Mouse (Mus musculus): ENCODE results near the gene Wdfy2.
"Not testable (repeated sequence)": the region's sequence is repeated elsewhere in the genome, so short reads cannot be mapped to it uniquely, and the experiment has no call there.

The Wdfy2 gene

DNA sequence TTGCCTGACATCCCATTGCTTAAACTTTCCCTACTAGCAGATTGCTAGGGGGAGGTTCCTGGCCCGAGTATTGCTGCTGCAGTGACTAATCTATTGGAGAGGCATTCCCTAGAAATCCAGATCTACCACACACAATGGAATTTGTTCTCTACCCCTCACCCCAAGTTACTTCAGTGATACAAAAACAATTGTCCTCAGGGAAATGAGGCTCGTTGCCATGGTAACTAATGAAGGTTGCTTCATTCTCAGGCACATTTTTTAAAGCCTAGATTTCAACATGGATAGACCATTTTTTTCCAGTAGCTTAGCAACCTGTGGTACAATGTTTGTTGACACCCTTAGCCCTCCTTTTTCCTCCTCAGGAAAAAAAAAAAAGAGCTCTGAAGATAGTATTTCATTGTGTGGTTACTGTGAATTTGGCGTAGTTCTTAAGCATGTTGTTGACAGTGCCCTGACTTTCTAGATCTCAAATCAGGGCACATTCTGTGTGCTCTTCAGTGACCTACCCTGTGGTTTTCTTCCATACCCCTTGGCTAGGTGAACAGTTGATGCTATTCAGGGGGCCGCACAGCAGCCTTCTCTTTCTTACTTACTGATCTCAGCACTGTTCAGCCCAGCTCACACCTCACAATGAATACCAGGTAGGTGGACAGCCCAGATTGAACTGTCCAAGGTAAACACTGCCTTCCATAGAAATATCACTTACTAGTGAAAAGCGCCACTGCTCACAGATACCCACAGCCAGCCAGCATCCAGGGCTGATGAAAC lies 42.8 kb downstream of the Wdfy2 start:
- no peak for DNase-seq

DNA sequence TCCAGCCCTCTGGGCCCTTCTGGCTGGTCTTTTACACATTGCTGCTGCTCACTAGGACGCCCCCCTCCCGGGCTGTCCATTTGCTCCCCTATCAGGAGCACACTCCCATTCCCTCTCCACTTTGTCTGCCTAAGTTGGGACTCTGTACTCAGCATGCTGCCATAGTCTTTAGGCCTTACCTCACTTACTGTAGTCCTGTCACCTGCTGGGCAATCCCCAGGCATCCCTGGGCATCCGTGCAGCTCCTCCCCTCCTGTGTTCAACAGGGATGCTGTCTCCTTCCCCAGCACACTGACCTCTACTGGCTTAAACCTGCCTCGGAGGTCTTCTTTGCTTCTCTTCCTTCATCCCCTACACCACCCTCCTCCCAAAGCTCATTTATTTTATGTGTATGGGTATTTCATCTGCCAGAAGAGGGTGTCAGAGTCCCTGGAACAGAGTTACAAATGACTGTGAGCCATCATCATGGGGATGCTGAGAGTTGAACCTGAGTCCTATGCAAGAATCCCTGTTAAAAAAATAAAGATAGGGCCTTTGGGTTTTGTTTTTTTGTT lies 44.7 kb downstream of the Wdfy2 start:
- peak in 1 of 2 experiments; percentile 35 for DNase-seq

DNA sequence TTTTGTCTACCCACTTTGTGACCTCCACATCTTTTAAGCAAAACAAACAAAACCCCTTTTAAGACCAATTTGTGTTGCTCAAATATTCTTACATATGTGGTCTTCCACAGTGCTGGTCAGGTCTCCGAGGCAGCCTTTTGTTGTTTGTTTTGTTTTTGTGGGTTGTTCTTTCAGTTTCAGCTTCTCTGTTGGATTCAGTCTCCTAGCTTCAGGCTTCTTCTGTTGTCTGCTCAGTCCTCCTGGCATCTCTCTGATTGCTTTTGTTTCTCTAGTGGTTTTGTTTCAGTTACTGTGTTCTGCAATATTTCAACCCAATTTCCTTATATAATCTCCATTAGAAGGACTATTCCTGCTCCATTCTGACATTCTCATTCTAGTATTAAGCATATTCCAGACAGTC lies 46.1 kb downstream of the Wdfy2 start:
- no peak for DNase-seq

DNA sequence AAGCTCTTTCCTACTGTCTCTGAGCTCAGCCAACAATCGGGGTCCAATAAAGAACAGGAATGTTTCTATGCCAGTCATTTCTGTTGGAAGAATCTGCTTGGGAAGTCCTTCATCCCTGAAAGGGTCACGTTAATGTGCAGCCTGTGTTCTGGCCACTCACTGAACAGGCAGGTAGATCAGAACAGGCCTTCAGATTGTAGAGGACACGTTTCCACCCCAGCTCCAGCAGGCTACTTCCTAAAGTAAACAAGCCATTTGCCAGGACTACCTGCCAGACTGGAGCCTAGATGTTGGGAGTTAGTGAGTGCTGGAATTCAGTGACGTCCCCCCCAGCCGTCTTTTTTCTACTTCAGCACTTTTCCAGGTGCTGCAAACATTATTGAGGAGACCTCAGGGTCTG lies 46.7 kb downstream of the Wdfy2 start:
- no peak for DNase-seq

DNA sequence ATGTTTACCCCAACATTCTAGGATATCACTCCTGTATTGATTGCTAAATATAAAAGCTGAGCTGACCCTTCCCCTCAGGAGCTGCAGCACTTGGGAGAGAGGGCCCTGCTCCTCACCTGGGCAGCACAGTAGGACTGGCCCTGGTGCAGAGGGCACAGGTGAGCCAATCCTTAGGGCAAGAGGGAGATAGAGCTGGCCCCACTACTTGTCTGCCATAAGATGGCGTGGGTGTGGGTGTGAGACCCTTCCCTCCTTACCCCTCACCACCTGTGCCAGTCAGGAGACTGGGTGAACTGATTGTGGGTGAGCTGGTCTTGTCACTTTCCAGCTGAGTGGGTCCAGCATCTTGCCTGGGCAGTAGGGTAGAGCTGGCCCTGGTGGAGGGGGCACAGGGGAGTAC lies 47.2 kb downstream of the Wdfy2 start:
- DNase-seq, result no peak

DNA sequence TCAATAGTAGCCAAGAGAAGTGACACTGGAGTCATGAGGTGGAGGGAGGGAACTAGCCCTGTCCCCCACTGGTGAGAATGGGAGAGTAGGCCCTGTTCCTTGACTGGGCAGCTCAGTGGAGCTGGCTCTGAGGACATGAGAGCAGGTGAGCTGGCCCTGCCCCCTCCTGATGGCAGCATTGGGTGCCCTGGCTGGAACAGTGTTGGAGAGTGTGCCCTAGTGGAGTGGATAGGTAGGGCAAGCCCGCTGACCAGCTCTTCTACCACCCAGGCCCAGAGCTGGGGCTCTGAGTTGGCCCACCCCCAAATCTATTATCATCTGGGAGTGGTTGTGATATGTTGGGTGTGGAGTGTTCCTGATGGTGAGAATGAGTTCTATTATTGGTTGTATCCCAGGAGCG lies 47.7 kb downstream of the Wdfy2 start:
- DNase-seq, result no peak

DNA sequence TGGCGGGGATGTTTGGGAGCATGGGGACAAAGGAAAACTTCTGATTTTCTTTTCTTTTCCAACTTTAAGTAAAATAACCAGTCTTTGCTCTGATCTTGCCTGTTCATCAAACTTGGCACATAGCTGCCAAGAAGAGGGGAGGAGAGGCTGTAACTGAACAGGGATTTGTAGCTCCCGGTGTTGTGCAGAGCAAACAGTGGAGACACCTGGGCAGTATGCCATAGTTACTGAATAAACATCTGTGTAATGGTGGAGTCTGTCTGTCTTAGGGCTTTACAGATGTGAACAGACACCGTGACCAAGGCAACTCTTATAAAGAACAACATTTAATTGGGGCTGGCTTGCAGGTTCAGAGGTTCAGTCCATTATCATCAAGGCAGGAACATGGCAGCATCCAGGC lies 53.9 kb downstream of the Wdfy2 start:
- no peak for DNase-seq

DNA sequence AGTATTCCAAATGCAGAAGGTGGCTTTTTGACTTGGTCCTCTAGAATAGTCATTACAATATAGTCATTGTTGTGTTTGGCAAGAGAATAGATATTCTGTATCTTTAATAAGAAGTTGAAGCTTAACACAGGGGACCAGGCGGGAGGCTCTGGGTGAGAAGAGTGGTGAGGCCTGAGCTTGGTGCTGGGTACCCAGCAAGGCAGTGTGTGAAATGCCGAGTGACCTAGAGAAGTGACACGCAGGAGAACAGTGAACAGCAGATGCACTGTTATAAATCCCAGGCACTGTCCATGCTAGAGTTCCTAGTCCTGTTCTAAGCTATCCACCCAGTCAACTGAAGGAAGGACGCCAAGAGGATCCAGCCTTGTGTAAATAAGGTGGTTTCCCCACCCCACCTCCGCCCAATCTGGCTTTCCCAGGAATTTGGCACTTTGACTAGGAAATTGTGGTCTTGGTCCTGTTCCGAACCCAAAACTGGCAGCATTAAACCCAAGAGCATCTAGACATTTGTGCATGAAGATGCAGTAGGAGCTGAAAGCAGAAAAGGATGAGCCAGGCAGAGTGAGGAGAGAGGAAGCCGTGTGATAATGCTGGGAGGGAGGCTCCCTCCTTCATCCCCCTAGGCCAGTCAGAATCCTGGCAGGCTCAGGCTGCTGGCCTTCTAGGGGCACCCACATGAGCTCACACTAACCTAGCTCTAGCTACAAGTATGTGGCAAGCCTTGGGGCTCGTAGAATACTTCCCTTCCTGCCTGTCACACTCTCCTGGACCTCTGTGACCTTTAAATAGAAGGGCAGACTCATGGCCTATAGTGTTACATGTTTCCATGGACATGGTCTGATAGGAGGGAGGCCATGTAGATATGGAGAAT lies 55.5 kb downstream of the Wdfy2 start:
- no peak for DNase-seq

DNA sequence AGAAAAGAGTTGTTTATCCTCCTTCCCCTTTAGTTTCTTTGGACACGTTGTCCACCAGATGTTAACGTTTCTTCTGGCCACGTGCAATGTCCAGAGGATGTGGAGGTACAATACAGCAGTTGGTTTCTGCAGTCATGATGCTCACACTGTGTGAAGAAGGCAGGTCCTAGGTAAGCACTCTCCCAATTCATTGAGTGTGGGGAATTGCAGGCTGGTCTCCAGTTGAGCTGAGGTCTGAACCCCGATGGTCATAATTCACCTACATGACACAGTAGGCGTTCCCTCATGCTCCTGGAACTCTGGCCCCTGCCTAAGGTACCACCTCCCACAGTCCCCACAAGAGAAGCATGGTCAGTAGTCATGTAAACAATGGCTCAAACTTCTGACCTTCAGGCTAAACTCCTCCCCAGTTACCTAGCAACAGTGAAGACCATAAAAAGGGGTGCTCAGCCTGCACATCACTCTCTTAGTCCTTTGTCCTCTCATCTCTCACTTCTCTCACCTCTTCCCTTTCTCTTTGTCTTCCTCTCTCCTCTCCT lies 56.2 kb downstream of the Wdfy2 start:
- not testable (repeated sequence) for DNase-seq

DNA sequence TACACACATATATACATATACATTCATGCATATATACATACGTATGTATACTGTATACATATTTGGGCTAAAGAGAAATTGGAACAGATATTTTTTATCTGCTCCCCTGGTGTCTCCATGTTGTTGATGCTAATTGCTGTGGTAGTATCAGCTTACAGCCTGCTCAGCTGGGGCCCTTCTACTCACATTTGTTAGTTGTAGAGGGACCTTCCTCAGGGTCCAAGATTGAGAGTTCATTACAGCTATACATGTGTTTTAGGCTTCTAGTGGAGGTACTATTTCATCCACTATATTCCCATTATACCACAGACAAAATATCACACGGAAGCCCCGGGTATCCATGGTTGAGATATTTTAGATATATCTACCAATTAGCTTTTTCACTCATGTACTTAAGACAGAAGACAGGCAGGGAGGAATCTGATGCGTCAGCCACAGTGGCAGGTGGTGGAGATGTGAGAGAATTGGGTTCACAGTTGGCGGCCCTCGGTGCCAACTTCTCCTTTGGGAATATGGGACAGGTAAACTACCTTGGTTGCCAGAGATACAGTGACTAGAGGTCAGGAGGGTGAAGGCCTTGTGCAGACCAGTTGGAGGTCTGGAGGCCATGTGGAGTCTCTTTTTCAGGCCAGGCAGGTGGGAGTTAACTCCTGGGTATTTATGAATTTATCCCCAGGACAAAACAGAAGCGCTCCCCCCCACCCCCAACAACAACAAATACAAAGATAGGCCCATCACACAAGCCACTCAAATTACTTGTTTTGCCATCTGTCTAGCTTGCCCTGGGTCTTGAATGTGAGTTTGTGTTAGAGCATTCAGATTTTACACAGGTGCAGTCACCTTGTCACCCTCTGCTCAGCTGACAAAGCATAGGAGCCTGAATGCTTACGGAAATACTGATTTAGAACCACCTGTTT lies 57.7 kb downstream of the Wdfy2 start:
- no peak for DNase-seq

DNA sequence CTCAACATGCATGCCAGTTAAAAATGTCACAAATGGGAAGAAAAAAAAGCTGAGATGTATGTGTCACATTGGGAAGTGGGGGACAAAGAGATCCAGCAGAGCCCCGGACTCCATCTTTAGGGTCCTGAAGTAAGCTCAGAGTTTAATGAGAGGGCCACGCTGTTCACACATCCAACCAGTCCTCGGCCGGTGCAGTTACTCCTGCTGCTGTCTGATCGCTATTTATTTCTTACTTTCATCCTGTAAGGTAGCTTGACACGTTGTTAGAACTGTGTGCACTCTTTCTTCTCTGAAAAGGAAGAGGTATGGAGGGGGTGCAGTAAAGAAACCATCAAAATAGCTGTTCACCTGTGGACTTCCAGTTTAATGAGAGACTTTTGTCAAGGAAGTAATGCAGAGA lies 60.6 kb downstream of the Wdfy2 start:
- no peak for DNase-seq

DNA sequence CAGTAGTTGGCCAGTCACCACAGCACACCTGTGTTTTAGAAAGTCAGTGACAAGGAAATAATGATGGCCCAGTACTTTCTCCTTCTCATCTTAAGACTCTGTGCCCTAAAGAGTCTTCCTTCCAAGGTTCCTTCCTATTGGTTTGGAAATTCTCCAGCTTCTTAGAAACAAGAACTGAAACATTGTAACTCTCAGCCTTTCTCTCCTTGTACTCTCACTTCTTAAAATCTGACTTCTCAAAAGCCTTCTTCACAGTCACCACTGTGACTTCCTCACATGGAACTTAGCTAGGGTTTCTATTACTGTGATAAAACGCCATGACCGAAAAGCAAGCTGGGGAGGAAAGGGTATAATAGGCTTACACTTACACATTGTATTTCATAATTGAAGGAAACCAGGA lies 70.4 kb downstream of the Wdfy2 start:
- no peak for DNase-seq

DNA sequence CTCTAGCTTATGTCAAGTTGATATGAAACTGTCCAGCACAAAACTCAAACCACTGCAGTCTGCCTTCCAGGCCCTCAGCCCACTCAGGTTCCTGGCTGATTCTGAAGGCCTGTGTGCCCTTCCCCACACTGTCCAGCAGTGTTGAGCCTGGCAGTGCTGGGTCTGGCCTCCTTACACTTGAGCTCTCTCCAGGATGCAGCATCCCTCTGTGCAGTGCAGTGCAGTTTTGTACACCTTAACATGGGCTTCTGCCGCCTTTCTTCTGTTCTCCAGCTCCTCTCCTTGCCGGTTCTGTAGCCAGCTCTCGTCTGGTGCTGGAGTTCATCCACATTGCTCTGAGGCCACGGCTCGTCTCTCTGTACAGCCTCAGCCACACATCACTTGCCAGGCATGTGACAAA lies 71.1 kb downstream of the Wdfy2 start:
- DNase-seq, result no peak

DNA sequence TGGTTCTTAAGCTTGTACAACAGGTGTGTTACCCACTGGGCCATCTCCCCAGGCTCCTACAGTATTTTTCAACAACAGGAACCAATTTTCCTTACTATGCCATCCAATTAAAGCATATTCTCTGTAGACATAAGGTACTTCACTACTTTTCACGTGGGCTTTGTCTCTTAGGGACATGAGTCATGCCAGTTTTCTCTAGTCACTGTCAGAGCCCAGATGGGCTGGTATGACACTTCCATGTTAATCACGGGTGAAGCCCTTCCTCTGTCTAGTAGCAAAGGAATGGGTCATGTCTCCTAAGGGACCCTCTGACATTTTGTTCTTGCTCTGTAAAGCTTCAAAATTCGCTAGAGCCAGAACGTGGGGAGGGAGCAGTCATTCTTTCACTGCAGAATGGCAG lies 73.4 kb downstream of the Wdfy2 start:
- DNase-seq, result no peak

DNA sequence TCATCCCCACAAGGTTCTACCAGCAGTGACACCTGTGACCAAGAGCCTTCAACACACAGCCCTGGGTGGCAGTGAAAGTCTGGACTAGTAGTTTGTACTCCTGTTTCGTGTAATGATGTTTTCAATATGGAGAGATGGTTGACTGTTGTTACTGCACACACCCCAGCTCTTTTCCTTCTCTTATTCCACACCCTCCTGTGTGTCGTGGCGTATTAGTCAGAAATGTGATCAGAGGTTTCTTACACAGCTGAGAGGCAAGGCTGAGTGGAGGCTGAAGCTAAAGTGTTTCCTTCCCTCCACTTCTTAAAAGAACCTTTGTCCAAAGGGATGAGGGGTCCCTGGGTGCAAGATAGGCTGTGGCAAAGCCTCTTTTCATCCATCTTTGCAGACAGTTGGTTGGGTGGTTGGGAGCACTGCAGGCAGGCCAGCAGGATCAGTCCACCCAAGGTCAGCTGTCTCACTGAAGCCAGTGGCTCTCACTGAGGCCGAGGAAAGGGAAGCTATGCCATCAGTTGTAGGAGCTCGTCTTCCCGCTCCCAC lies 77.7 kb downstream of the Wdfy2 start:
- DNase-seq, result no peak

DNA sequence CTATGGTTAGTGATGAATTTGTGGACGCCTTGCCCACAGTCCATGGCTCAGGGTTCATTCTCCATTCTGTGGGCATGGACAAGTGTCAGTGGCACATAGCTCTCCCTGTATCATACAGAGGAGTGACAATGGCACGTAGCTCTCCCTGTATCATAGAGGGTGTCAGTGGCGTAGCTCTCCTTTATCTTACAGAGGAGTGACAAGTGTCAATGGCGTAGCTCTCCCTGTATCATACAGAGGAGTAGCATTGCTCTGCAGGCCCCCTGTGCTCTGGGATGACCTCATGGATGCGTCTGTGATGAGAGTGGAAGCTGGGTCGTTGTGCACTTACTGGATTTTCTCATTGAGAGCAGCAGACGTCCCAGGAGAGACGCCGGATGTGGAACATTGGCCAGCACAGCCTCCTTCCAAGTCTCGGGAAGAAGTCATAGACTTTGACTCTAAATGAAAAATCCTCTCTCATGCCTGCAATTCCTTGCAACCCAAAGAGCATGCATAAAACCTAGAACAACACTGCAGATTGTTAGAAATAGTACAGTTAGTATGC lies 79.1 kb downstream of the Wdfy2 start:
- DNase-seq, result no peak

DNA sequence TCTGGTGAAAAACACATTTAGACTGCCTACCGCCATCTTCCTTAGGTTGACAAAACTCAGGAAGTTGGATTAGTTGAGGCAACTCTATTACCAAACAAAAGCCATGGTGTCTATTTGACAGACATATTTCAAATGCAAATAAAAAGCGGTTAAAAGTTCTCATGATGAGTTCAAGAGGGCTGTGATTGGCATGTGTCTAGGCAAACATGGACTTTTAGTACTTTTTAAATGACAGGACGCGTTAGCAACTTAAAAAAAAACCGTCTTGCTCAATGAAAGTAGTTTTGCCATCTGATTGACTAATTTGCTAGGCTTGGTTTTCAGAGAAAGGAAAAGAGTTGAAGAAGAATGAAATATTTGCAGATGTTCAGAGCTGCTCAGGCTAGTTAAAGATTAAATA lies 83.9 kb downstream of the Wdfy2 start:
- no peak for DNase-seq

DNA sequence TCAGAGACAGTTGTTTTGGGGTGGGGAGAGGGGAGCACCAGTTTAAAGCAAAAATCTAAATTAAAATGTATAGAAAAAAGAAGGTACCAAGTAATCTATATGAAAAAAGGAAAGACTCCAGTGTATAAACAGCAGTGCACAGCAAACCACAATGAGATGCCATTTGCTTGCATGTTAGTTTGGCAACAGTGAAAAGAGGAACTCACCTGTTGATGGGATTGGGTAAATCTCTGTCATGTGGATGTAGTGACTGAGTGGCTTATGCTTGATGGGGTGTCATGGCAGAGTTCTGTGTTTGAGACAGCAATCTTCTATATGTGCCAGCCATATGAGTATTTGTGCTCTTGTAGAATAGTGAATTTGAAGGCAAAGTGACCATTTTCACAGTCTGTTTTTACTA lies 85.2 kb downstream of the Wdfy2 start:
- no peak for DNase-seq

DNA sequence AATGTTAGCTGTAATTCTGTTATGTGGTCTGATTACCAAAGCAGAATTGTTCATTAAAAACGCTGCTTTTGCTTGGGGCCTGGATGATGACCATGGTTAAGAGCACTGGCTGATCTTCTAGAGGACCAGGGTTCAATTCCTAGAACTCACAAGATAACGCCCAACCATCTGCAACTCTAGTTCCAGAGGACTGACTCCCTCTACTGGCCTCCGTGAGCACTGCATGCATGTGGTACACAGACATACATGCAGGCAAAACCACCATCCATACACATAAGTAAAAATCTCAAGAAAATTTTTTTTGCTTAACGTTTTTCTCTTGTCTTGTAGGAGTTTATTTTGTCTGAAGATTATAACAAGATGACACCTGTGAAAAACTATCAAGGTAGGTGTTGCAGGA lies 87.3 kb downstream of the Wdfy2 start:
- DNase-seq, result no peak

DNA sequence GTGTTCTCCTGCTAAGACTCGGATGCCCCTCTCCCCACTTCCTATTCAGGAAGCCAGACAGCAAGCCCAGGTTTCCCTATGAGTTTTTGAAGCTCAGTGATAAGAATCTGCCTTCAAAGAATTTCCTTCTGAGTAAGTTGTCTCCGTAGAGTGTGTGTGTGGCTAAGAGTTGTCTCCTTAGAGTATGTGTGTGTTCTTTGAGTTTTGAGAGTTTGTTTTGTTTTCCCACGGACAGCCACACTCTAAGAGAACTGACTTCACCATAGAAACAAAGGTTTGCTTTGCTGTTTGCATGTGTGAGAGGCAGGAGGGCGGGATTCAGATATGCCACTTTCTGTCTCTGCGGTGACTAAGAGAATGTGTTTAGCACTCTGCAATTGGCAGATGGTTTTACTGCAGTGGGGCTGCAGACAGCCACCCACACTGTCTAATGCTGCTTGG lies 90.6 kb downstream of the Wdfy2 start:
- no peak for DNase-seq

DNA sequence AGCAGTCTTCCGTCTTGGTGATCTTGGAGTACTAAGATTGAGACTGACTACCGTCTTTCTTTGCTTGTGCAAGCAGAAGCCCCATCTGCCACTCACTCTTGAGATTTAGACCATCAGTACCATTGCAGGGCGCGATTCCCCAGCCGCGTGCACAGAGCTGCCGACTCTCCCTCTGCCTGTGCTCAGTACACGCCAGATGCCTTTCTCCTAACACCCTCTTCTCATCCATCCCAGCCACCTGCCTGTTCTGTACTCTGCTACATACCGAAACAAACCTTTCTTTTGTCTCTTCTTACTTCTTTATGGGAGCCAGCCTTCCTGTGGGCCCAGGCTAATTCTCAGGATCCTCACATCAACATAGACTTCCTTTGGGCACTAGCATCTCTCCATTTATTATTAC lies 97.9 kb downstream of the Wdfy2 start:
- no peak for DNase-seq

Data from thymus, adult 18-20 months (tissue).